Mouse (Mus musculus) G1E (cell line): ENCODE measurements around the gene Chd4. TPM values are rescaled to one million over a fixed set of nuclear protein-coding genes. Genes with fewer than 3 reads are reported as not detected.
A peak's percentile ranks its signal among the peaks of the same experiment; 100 is the strongest.
"Not testable (repeated sequence)": the region's sequence is repeated elsewhere in the genome, so short reads cannot be mapped to it uniquely, and the experiment has no call there.

ENCODE experiments used
- ATAC-seq: 2 replicates; pipeline ENCODE4 v1.8.0; 2016; ENCODE audit warnings: mild to moderate bottlenecking; ENCODE audit not compliant: insufficient number of reproducible peaks, poor library complexity, low FRiP score, severe bottlenecking; ENCODE audit errors: extremely low read depth
- DNase-seq: peaks from one replicate; pipeline ENCODE4 v3.0.0; 2012; ENCODE audit warnings: low spot score
- H3K27me3 ChIP-seq: 2 replicates; pipeline ENCODE4 v1.6.1; 2012; ENCODE audit warnings: mild to moderate bottlenecking, low read length, inconsistent platforms; ENCODE audit not compliant: insufficient read depth
- H3K36me3 ChIP-seq: replicated peaks from 2 replicates; pipeline ENCODE3; 2012; ENCODE audit warnings: mild to moderate bottlenecking, inconsistent platforms
- H3K4me1 ChIP-seq: 2 replicates; pipeline ENCODE4 v1.6.1; 2012; ENCODE audit warnings: low read depth, low read length, inconsistent platforms, mixed read lengths; ENCODE audit not compliant: insufficient read depth
- H3K4me3 ChIP-seq: 2 replicates; pipeline ENCODE4 v1.5.1; 2012; ENCODE audit warnings: low read depth, mild to moderate bottlenecking, inconsistent platforms, low read length, moderate library complexity, mixed read lengths
- H3K9me3 ChIP-seq: replicated peaks from 2 replicates; pipeline ENCODE4 v1.6.1; 2012; ENCODE audit warnings: inconsistent platforms
- CTCF ChIP-seq: IDR thresholded peaks from 2 replicates; pipeline ENCODE4 v1.5.1; 2012; ENCODE audit warnings: low read depth, low read length, inconsistent platforms, mixed read lengths
- GATA1 ChIP-seq: IDR thresholded peaks from 2 replicates; pipeline ENCODE4 v1.6.1; 2012; ENCODE audit warnings: borderline replicate concordance, low read length, inconsistent platforms, mixed read lengths
- GATA2 ChIP-seq: IDR thresholded peaks from 2 replicates; pipeline ENCODE4 v1.6.1; 2012; ENCODE audit warnings: low read depth, low read length, inconsistent platforms, borderline replicate concordance
- POLR2AphosphoS5 ChIP-seq: IDR thresholded peaks from 2 replicates; pipeline ENCODE4 v1.6.1; 2012; ENCODE audit warnings: low read depth, low read length, inconsistent platforms; ENCODE audit not compliant: insufficient replicate concordance
- TAL1 ChIP-seq: conservative IDR thresholded peaks from 2 replicates; pipeline ENCODE4 v1.6.1; 2012; ENCODE audit warnings: low read depth, low read length, inconsistent platforms, mixed read lengths
- polyA plus RNA-seq: library from polyadenylated mRNA; stranded (reverse); fragments of >175 nt; gene quantifications from 2 replicates; pipeline ENCODE4 v1.2.3, GENCODE M21; 2012
- total RNA-seq, 2 experiments: library from RNA; stranded (forward) in 1 of 2; stranded (reverse) in 1 of 2; fragments of 200-1000 nt in 1 of 2; fragments of >200 nt in 1 of 2; fragmentation: Nextera tagmentation in 1 of 2; gene quantifications; 2 replicates each; pipeline ENCODE4 v1.2.3; 2014 to 2017

Gene Chd4
- total and polyA plus RNA-seq, 3 experiments, result 219 to 362 (median 241) TPM

DNA sequence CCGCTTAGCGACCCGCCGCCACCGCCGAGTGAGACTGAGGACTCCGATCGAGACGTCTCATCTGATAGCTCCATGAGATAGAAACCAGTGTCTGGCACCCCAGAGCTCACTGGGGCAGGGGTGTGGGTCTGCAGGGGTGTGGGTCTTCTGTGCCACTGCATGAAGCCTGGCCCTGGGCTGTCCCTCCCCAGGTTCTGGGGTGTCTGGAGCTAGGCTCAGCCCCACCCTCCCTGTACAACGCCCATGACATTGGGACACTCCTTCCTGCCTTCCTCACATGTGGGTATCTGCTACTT lies 64.7 kb downstream of the Chd4 start:
- Histone ChIP-seq H3K36me3 (peaks cover 92% of the 10 kb centered on the region), H3K27me3 (no peaks in the 10 kb centered on the region), H3K4me1 (peaks cover 54% of the 10 kb centered on the region), H3K4me3 (peak overlapping the region; percentile 54; the same call in 1 of the 2 replicates), H3K9me3 (no peaks in the 10 kb centered on the region)
- TF ChIP-seq TAL1 (no peak), CTCF (no peak), GATA2 (no peak), GATA1 (no peak), POLR2AphosphoS5 (no peak)
- DNase-seq (no peak), ATAC-seq (no peak)

DNA sequence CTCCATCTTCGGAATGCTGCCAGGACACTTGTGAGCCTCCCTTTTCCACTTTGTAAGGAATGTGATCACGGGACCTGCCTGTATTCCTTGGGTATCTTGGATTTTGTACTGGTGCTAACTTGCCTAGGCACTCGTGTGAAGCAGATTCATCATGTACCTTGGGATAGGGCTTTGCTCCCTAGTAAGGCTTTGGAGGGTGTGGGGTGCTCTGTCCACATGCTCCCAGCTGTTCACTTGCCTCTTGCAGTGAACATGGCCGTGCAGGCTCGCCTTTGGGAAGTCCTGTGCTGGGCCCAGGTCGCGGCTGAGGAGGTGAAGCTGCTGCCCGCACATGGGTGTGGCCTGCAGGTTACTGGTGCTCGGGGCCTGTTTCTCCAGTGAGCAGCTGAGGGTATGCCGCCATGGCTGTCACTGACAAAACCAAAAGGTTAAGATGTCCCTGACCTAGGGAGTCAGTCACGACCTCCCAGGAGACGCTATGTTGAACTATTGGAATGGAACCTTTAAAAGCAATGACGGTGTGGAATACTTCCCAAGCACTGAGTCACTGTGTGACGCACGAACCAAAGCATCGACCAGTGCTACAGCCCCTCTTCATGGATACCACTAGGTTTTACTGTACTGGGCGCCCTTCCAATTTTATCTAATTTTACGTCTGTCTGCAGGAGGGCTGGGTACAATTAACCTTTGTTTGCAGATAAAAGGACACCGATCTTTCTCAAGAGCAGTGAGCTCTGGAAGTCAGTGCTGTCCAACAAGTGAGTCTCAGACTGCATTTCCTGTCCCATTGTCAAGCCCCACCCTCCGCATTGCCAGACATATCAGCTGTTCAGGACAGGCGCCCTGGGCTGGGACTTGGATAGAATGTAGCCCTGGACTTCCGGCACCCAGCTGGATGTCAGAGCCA lies 65.3 kb downstream of the Chd4 start:
- peak; percentile 42 for DNase-seq
- no peaks in the 10 kb centered on the region for H3K27me3 ChIP-seq
- TF ChIP-seq POLR2AphosphoS5 (peak; percentile 97), CTCF (no peak)
- peaks cover 86% of the 10 kb centered on the region for H3K36me3 ChIP-seq
- peak; percentile 11; the same call in 1 of the 2 replicates for ATAC-seq
- peak overlapping the region; percentile 54; the same call in 1 of the 2 replicates for H3K4me3 ChIP-seq
- no peaks in the 10 kb centered on the region for H3K9me3 ChIP-seq
- peaks cover 48% of the 10 kb centered on the region for H3K4me1 ChIP-seq

DNA sequence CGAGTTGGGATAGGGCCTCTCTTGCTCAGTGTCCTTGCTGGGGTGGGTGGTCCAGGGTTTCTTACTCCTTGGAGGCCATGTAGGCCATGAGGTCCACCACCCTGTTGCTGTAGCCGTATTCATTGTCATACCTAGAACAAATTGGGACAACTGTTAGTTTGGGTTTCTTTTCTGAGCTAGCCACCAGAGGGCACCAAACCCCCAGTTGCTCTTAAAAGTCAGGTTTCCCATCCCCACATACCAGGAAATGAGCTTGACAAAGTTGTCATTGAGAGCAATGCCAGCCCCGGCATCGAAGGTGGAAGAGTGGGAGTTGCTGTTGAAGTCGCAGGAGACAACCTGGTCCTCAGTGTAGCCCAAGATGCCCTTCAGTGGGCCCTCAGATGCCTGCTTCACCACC lies 66.2 kb downstream of the Chd4 start:
- H3K4me1 ChIP-seq, result peaks cover 48% of the 10 kb centered on the region
- H3K9me3 ChIP-seq, ATAC-seq, DNase-seq, H3K27me3 ChIP-seq: not testable (repeated sequence)
- peaks cover 80% of the 10 kb centered on the region for H3K36me3 ChIP-seq
- H3K4me3 ChIP-seq, result peak overlapping the region; percentile 71; the same call in 1 of the 2 replicates

DNA sequence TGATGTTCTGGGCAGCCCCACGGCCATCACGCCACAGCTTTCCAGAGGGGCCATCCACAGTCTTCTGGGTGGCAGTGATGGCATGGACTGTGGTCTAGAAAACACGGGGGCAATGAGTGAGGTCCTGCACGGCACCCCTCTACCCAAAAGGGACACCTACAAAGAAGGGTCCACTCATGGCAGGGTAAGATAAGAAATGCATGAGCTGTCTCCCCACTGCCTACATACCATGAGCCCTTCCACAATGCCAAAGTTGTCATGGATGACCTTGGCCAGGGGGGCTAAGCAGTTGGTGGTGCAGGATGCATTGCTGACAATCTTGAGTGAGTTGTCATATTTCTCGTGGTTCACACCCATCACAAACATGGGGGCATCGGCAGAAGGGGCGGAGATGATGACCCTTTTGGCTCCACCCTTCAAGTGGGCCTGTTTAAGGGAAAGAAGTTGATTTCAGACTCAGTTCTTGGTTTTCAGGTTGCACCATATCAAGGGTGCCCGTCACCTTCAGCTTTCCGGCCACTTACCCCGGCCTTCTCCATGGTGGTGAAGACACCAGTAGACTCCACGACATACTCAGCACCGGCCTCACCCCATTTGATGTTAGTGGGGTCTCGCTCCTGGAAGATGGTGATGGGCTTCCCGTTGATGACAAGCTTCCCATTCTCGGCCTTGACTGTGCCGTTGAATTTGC lies 67.0 kb downstream of the Chd4 start:
- H3K36me3 ChIP-seq, result peaks cover 80% of the 10 kb centered on the region
- not testable (repeated sequence) for H3K9me3 ChIP-seq, H3K27me3 ChIP-seq, DNase-seq, ATAC-seq
- H3K4me1 ChIP-seq, result peaks cover 53% of the 10 kb centered on the region
- H3K4me3 ChIP-seq, result peak overlapping the region; percentile 71

DNA sequence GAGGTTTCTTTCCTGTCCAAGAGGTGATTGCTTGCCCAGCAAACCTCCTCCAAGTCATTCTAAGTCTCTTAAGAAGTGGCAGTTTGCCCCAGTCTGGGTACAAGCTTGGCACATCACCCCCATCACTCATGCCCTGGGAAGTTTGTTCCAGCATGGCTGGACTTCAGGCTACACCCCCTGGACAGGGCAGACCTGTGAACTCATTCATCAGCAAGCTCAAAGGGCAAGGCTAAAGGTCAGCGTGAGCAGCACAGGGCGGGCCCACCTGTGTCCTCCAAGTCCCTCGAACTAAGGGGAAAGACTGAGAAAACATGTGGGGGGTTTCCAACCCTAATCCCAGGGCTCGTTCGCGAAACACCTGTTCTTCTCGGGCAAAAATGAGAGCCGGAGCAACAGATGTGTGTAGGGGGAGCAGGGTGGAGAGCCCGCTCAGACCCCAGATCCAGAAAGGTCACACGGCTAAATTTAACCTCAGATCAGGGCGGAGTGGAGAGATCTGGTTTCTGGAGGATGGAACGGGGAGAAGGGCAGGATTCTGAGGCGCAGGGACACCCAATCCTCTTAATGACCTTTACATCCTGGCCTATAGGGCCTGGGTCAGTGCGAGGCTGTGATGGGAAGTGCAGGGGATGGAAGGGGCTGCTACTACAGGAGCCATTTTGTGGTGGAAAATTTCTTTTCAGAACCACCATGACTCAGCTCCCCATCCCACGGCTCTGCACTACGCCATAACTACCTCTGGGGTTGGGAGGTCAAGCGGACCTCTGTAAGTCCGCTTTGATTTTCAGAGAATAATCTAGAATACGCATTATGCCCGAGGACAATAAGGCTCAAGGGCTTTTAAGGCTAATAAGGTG lies 68.2 kb downstream of the Chd4 start:
- no peak for ATAC-seq
- peak; percentile 44 for DNase-seq
- Histone ChIP-seq H3K9me3 (no peaks in the 10 kb centered on the region), H3K4me1 (peaks cover 59% of the 10 kb centered on the region), H3K4me3 (peak overlapping the region; percentile 98), H3K27me3 (no peaks in the 10 kb centered on the region), H3K36me3 (peaks cover 82% of the 10 kb centered on the region)
- no peak; the same call in 1 of the 2 replicates for TF ChIP-seq POLR2AphosphoS5
- TF ChIP-seq GATA2, result no peak
- no peak for TF ChIP-seq GATA1
- TF ChIP-seq TAL1, result no peak
- no peak for TF ChIP-seq CTCF

DNA sequence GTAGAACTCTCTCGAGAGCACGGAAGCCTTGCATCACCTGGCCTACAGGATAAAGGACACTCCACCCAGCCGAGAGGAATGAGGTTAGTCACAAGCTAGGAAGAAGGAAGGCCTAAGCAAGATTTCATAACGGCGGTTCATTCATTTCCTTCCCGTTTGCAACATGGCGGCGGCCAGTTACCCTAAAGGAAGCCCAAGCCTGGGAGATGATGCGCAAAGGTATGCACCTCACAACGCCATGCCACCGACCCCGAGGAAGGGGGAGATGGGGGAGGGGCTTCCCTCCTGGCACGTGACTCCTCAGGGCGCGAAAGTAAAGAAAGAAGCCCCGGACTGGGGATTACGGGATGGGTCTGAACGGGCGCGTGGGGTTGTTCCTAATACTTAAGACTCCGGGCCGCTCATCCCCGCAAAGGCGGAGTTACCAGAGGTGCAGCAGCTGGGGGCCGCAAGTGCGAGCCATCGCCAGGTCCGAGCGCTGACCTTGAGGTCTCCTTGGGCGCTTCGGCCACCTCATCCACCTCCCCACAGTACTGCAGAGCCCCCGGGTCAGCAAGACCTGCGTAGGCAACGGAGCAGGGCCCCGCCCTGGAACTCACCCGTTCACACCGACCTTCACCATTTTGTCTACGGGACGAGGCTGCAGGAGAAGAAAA lies 69.0 kb downstream of the Chd4 start:
- H3K27me3 ChIP-seq, result no peaks in the 10 kb centered on the region
- no peaks in the 10 kb centered on the region for H3K9me3 ChIP-seq
- peaks cover 82% of the 10 kb centered on the region for H3K36me3 ChIP-seq
- DNase-seq (peak; percentile 38), ATAC-seq (no peak)
- H3K4me1 ChIP-seq, result peaks cover 59% of the 10 kb centered on the region
- TF ChIP-seq POLR2AphosphoS5 (peak; percentile 86), TAL1 (no peak)
- H3K4me3 ChIP-seq, result peak overlapping the region; percentile 98
